Comparison of ENCODE assay signal across 9 mouse cellular contexts in genomic region chr10:43723615-43723937, GRCm38 (mm10).
DNase-seq lines count a peak whose midpoint lies in the region; ATAC-seq and TF ChIP-seq lines count a peak whose summit lies in the region.
"Had no signal": no experiment of that assay in that cellular context is flagged by ENCODE, and none has a peak within 500 bp of the region (broad histone marks: within the 10 kb centered on the region; RNA-seq: fewer than 3 reads in every experiment).

No protein-coding gene starts in this region.

- H3K4me3 ChIP-seq in heart, embryonic 11.5 days (ENCODE audit: low read depth, low read length), result peak overlapping the region; percentile 35
- H3K4me3 ChIP-seq in ES-E14 (ENCODE audit: insufficient read depth in 1 of 2, low read depth in 1 of 2, low read length in 2 of 2, poor library complexity in 1 of 2, severe bottlenecking in 1 of 2), result peak overlapping the region; percentile 13 to 15; a peak in 1 of 4 replicates
- peak overlapping the region; percentile 33 for H3K4me3 ChIP-seq in forebrain, embryonic 16.5 days (replicated peaks; ENCODE audit: low read length)
- peak overlapping the region; percentile 41 for H3K4me3 ChIP-seq in liver, embryonic 15.5 days (replicated peaks)

- no peaks in the 10 kb centered on the region for H3K9me3 ChIP-seq in heart, embryonic 11.5 days (replicated peaks; ENCODE audit: control insufficient read depth, low read length)
- no peaks in the 10 kb centered on the region for H3K9me3 ChIP-seq in ES-E14 (ENCODE audit: control insufficient read depth, insufficient read depth, low read depth, low read length)
- H3K9me3 ChIP-seq in forebrain, embryonic 16.5 days (ENCODE audit: control insufficient read depth, low read length), result no peaks in the 10 kb centered on the region
- no peaks in the 10 kb centered on the region for H3K9me3 ChIP-seq in liver, embryonic 15.5 days (replicated peaks)

- H3K4me2 ChIP-seq in heart, embryonic 11.5 days, result peak overlapping the region; percentile 76
- peak overlapping the region; percentile 69 for H3K4me2 ChIP-seq in forebrain, embryonic 16.5 days (ENCODE audit: low read length)
- H3K4me2 ChIP-seq in liver, embryonic 15.5 days, result peak overlapping the region; percentile 72

- peak overlapping the region; percentile 67 for H3K9ac ChIP-seq in heart, embryonic 11.5 days (ENCODE audit: low read depth, low read length)
- no peak overlapping the region for H3K9ac ChIP-seq in ES-E14 (ENCODE audit: insufficient read depth, low read depth, low read length, poor library complexity, severe bottlenecking)
- peak overlapping the region; percentile 40 for H3K9ac ChIP-seq in forebrain, embryonic 16.5 days (replicated peaks; ENCODE audit: low read depth, low read length)
- H3K9ac ChIP-seq in liver, embryonic 15.5 days, result peak overlapping the region; percentile 49

- WGBS in heart, embryonic 11.5 days (ENCODE audit: insufficient replicate concordance), result 5% methylated on average over 12 of the region's 12 CpGs
- 2% methylated on average over 12 of the region's 12 CpGs for WGBS in forebrain, embryonic 16.5 days
- WGBS in liver, embryonic 15.5 days (ENCODE audit: insufficient replicate concordance), result 6% methylated on average over 12 of the region's 12 CpGs

- in situ Hi-C loops in ES-E14 (cut with MboI; ENCODE audit: low sequenced_read_pairs in 2 of 2, unreplicated experiment in 2 of 2), result no loop called here

- no peak for ATAC-seq in heart, embryonic 11.5 days (replicated peaks; ENCODE audit: insufficient number of reproducible peaks, low FRiP score, low TSS enrichment)
- no peak for ATAC-seq in forebrain, embryonic 16.5 days
- no peak for ATAC-seq in liver, embryonic 15.5 days (ENCODE audit: insufficient read depth)
- no peak for ATAC-seq in monocyte, adult 5-6 weeks (replicated peaks; ENCODE audit: insufficient number of reproducible peaks, low FRiP score, low TSS enrichment, poor library complexity, severe bottlenecking)

- peaks cover 14% of the 10 kb centered on the region for H3K4me1 ChIP-seq in heart, embryonic 11.5 days (ENCODE audit: control insufficient read depth, insufficient read depth, low read length)
- H3K4me1 ChIP-seq in ES-E14 (ENCODE audit: control insufficient read depth in 2 of 2, insufficient read depth in 2 of 2, low read length in 2 of 2, poor library complexity in 1 of 2), result peaks cover 4 to 6% of the 10 kb centered on the region in 2 experiments; a peak in 2 of 4 replicates
- H3K4me1 ChIP-seq in forebrain, embryonic 16.5 days (replicated peaks; ENCODE audit: control insufficient read depth, insufficient read depth, low read length), result peaks cover 18% of the 10 kb centered on the region
- peaks cover 17% of the 10 kb centered on the region for H3K4me1 ChIP-seq in liver, embryonic 15.5 days (replicated peaks)

- no peaks in the 10 kb centered on the region for H3K27me3 ChIP-seq in heart, embryonic 11.5 days (ENCODE audit: control insufficient read depth, insufficient read depth, low read length)
- no peaks in the 10 kb centered on the region for H3K27me3 ChIP-seq in forebrain, embryonic 16.5 days (replicated peaks; ENCODE audit: control insufficient read depth, insufficient read depth, low read length)
- H3K27me3 ChIP-seq in liver, embryonic 15.5 days, result peaks cover 51% of the 10 kb centered on the region
- H3K27me3 ChIP-seq: CH12.LX had no signal

- H3K36me3 ChIP-seq in heart, embryonic 11.5 days (ENCODE audit: control insufficient read depth, insufficient read depth, low read length), result no peaks in the 10 kb centered on the region
- H3K36me3 ChIP-seq in ES-E14 (ENCODE audit: control insufficient read depth, insufficient read depth, low read length, poor library complexity, severe bottlenecking), result no peaks in the 10 kb centered on the region
- H3K36me3 ChIP-seq in forebrain, embryonic 16.5 days (ENCODE audit: control insufficient read depth, insufficient read depth), result no peaks in the 10 kb centered on the region
- H3K36me3 ChIP-seq in liver, embryonic 15.5 days (replicated peaks), result no peaks in the 10 kb centered on the region

- H3K27ac ChIP-seq in heart, embryonic 11.5 days (ENCODE audit: low read depth, low read length), result no peak overlapping the region
- no peak overlapping the region for H3K27ac ChIP-seq in ES-E14 (ENCODE audit: insufficient read depth, low read depth, low read length, poor library complexity, severe bottlenecking)
- H3K27ac ChIP-seq in forebrain, embryonic 16.5 days (ENCODE audit: low read length), result no peak overlapping the region
- no peak overlapping the region for H3K27ac ChIP-seq in liver, embryonic 15.5 days (replicated peaks)

- intact Hi-C loops in left cerebral cortex, postnatal 10 days (cut with DNase I), result no loop called here

- no peak for DNase-seq in heart, adult 8-10 months (ENCODE audit: low spot score)
- DNase-seq in ES-E14 (ENCODE audit: low read depth, low spot score), result no peak
- no peak for DNase-seq in left cerebral cortex, postnatal 10 days (ENCODE audit: extremely low spot score in 1 of 2, low spot score in 2 of 2)
- no peak for DNase-seq in urinary bladder, postnatal 4 days (ENCODE audit: low spot score in 2 of 2)

TF ChIP-seq in ES-E14, 5 proteins besides CTCF, POLR2A, EP300 and RAD21:
- no peak for TF ChIP-seq CHD2 (IDR thresholded peaks at IDR 0.05; ENCODE audit: low read depth, low read length)
- TF ChIP-seq ZC3H11A (IDR thresholded peaks at IDR 0.05; ENCODE audit: borderline replicate concordance, low read depth, low read length), result no peak
- no peak for TF ChIP-seq HCFC1 (IDR thresholded peaks at IDR 0.05; ENCODE audit: borderline replicate concordance, insufficient read depth, low read length)
- no peak for TF ChIP-seq ZNF384 (IDR thresholded peaks at IDR 0.05; ENCODE audit: low read depth, low read length)
- no peak for TF ChIP-seq MAFK (IDR thresholded peaks at IDR 0.05; ENCODE audit: insufficient read depth, low read depth, low read length)
